Mouse (Mus musculus) limb, embryonic 14.5 days (tissue): ENCODE measurements at regions not wholly inside any gene's neighbourhood (a gene's known extent, or its start where the extent isn't known, plus 50 kb on each side); places are given as distances from the start of the nearest gene placed in this dataset.

Experiments used
- ATAC-seq: fragments of 200-750 bp; cut with Nextera tagmentation; 2 replicates; pipeline ENCODE4 v1.8.0; 2017; ENCODE audit warnings: low read depth, moderate number of reproducible peaks, moderate TSS enrichment; ENCODE audit not compliant: low FRiP score
- DNase-seq: peaks from one replicate; pipeline ENCODE4 v3.0.0-alpha.2; 2015; ENCODE audit warnings: low spot score
- H3K27ac ChIP-seq: fragments of 300-500 bp; sonication (generic); replicated peaks from 2 replicates; pipeline ENCODE4 v1.5.1; 2014; ENCODE audit warnings: low read depth, mild to moderate bottlenecking, low read length, moderate library complexity, mixed read lengths
- H3K27me3 ChIP-seq: fragments of 300-500 bp; sonication (generic); 2 replicates; pipeline ENCODE4 v1.6.1; 2014; ENCODE audit warnings: low read length, mixed read lengths; ENCODE audit not compliant: control insufficient read depth, insufficient read depth
- H3K36me3 ChIP-seq: fragments of 300-500 bp; sonication (generic); 2 replicates; pipeline ENCODE4 v1.6.1; 2014; ENCODE audit warnings: mild to moderate bottlenecking, low read length, moderate library complexity, mixed read lengths; ENCODE audit not compliant: control insufficient read depth, insufficient read depth
- H3K4me1 ChIP-seq: fragments of 300-500 bp; sonication (generic); 2 replicates; pipeline ENCODE4 v1.6.1; 2014; ENCODE audit warnings: antibody characterized with exemption, low read length, mixed read lengths; ENCODE audit not compliant: control insufficient read depth, insufficient read depth
- H3K4me2 ChIP-seq: fragments of 300-500 bp; sonication (generic); replicated peaks from 2 replicates; pipeline ENCODE4 v1.6.1; 2014; ENCODE audit warnings: low read depth, mild to moderate bottlenecking, low read length, moderate library complexity; ENCODE audit not compliant: severe bottlenecking
- H3K4me3 ChIP-seq: fragments of 300-500 bp; sonication (generic); replicated peaks from 2 replicates; pipeline ENCODE4 v1.5.1; 2014; ENCODE audit warnings: low read length
- H3K9ac ChIP-seq: fragments of 300-500 bp; sonication (generic); 2 replicates; pipeline ENCODE4 v1.6.1; 2014; ENCODE audit warnings: mild to moderate bottlenecking, low read depth, low read length, moderate library complexity; ENCODE audit not compliant: severe bottlenecking
- H3K9me3 ChIP-seq: fragments of 300-500 bp; sonication (generic); 2 replicates; pipeline ENCODE4 v1.6.1; 2016; ENCODE audit warnings: low read length; ENCODE audit not compliant: control insufficient read depth
- POLR2A ChIP-seq: fragments of 200-500 bp; IDR thresholded peaks from 2 replicates; pipeline ENCODE4 v1.8.0; 2012; ENCODE audit warnings: inconsistent platforms, mild to moderate bottlenecking, moderate library complexity, borderline replicate concordance; ENCODE audit not compliant: insufficient read depth, insufficient read length; ENCODE audit errors: extremely low read depth
- WGBS: fragments of 180-500 bp; shearing (Covaris S2); extraction: QIAGEN DNeasy Blood & Tissue Kit; methylation state at CpG from one replicate; pipeline ENCODE4 v1.1.7; 2014; 5-methylcytosine and 5-hydroxymethylcytosine counted together

DNA sequence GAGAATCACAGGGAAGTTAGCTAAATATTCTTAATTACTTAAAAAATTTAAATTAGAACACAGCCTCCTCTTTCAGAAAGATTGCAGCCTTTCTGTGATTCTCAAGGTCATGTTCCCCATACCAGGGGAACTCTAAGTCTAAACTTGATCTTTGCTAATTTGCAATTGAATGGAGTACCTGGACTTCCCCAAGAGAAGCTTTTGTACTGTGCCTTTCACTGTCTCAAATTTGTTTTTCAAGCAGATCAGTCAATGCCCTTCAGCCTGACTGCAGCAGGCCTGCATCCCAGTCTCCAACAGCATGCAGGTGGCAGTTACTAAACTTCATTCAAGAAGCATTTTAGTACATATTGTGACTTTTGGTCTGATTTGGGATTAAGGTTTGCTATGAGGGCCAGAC lies 611.8 kb downstream of the Snca start:
- TF ChIP-seq POLR2A: no peak
- ATAC-seq (no peak), DNase-seq (no peak)
- no peaks in the 10 kb centered on the region for H3K4me1 ChIP-seq
- no peak overlapping the region for H3K9ac ChIP-seq
- H3K27ac ChIP-seq: no peak overlapping the region
- H3K4me3 ChIP-seq: no peak overlapping the region
- H3K27me3 ChIP-seq: no peaks in the 10 kb centered on the region
- H3K9me3 ChIP-seq: no peaks in the 10 kb centered on the region
- H3K4me2 ChIP-seq: no peak overlapping the region
- no peaks in the 10 kb centered on the region for H3K36me3 ChIP-seq

DNA sequence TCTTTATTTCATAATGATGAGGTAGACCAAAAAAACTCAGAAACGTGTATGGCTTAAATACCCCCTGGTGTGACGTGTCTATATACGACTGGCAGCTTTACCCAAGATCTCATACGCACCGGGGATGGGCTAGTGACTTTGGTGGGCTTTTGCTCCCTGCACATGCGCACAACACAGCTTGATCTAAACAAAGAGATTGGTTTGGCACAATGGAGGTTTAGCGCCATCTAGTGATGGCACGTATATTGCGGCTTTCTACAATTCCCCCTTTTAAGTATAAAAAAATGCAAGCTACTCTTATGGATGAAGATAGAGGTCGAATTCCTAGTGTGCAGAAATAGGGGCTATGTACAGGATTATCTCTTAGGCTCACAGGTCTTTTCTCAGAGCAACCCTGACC lies 628.1 kb downstream of the Snca start:
- Histone ChIP-seq H3K9ac (no peak overlapping the region), H3K9me3 (no peaks in the 10 kb centered on the region), H3K4me3 (no peak overlapping the region), H3K36me3 (no peaks in the 10 kb centered on the region), H3K4me1 (no peaks in the 10 kb centered on the region), H3K4me2 (no peak overlapping the region), H3K27ac (no peak overlapping the region), H3K27me3 (no peaks in the 10 kb centered on the region)
- no peak for TF ChIP-seq POLR2A
- 65% methylated on average over 10 of the region's 10 CpGs for WGBS
- DNase-seq: peak; percentile 4
- no peak for ATAC-seq
